Mouse (Mus musculus) E14TG2a.4 (cell line): ENCODE results near the gene Map4k4.

Experiments
- CTCF ChIP-seq: conservative IDR thresholded peaks from 2 replicates; pipeline ENCODE4 v1.5.1; 2014; ENCODE audit warnings: low read length
- NANOG ChIP-seq: IDR thresholded peaks from 2 replicates; pipeline ENCODE4 v1.6.1; 2014; ENCODE audit warnings: borderline replicate concordance, low read length, mixed read lengths

DNA sequence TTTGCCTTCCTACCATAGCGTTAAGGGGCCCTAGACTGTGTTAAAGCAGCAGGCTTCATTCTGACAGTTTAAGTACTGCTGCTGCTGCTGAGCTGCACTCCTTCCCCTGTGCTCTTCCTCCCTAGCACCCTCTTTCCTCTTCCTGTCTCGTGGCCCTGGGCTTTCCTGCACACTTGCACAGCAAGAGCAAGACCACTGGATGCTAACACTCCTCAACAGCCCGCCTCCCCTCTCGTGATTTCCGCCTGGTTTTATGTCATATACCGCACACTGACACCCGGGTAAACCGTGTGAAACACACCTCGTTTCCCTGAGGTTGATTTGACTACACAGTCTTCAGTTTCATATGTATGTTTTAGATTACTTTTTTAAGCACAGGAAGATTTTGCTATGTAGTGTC, 86.1 kb downstream of the Map4k4 start:
- no peak for TF ChIP-seq CTCF
- TF ChIP-seq NANOG = no peak
